Mouse (Mus musculus): ENCODE measurements at regions not wholly inside any gene's neighbourhood (a gene's known extent, or its start where the extent isn't known, plus 50 kb on each side); places are given as distances from the start of the nearest gene placed in this dataset.
"Not testable (repeated sequence)": the region's sequence is repeated elsewhere in the genome, so short reads cannot be mapped to it uniquely, and the experiment has no call there.

DNA sequence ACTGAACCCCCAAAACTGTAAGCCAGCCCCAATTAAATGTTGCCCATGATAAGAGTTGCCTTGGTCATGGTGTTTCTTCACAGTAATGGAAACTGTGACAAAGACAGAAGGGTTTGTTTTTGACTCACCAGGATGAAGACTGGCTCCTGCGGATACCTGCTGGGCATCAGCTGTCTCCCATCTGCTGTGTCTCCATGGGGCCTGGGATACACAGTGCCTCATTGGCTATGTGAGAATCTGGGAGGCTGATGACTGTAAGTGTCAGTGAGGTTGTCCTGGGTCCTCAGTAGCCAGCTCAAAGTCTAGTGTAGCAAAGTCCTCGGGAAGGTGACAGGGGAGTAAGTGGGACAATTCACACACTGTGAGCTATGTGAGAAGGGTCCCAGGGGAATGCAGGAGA is 139.5 kb upstream of the Sfswap start:
- H3K79me2 ChIP-seq (replicated peaks; ENCODE audit: control insufficient read depth, insufficient read depth, low read length), result no peaks in the 10 kb centered on the region
- WGBS, result 58% methylated on average over 2 of the region's 2 CpGs
- H3K36me3 ChIP-seq (ENCODE audit: control insufficient read depth, insufficient read depth, low read length), result no peaks in the 10 kb centered on the region
- no peak for DNase-seq
- H3K27me3 ChIP-seq (ENCODE audit: control insufficient read depth, insufficient read depth, low read length), result no peaks in the 10 kb centered on the region
- intact Hi-C loops (cut with DNase I), result no loop called here
- no peak overlapping the region for H3K4me3 ChIP-seq
- H3K4me1 ChIP-seq (ENCODE audit: control insufficient read depth, insufficient read depth, low read length), result no peaks in the 10 kb centered on the region
- H3K9ac ChIP-seq (ENCODE audit: low read depth, low read length), result no peak overlapping the region
- TF ChIP-seq EP300 (IDR thresholded peaks at IDR 0.05; ENCODE audit: insufficient read depth, low read depth, low read length), result no peak
- TF ChIP-seq CTCF (IDR thresholded peaks at IDR 0.05), result no peak
- no peak for TF ChIP-seq POLR2A (IDR thresholded peaks at IDR 0.05; ENCODE audit: insufficient read depth, low read depth, low read length)
- H3K27ac ChIP-seq, result no peak overlapping the region

DNA sequence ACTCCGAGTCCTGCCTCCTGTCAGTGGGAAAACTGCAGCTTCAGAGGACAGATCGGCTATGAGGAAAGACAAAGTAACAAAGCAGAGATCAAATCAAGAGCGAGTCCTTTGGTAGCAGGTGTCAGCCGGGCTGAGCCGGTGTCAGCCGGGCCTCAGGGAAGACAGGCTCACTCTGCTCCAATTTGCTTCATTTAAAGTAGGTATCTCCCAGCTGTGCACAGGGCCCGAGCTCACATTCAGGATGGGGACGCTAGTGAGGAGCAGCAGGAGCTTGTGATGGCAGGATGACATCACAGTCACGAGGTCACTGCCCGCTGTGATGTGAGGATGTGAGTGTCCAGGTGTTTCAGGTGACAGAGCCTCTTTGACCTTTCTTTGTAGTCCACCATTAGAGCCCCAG is 137.8 kb upstream of the Sfswap start:
- WGBS, result 70% methylated on average over 10 of the region's 10 CpGs
- intact Hi-C loops (cut with DNase I), result no loop called here
- no peak overlapping the region for H3K9ac ChIP-seq (ENCODE audit: low read depth, low read length)
- DNase-seq, result no peak
- no peaks in the 10 kb centered on the region for H3K27me3 ChIP-seq (ENCODE audit: control insufficient read depth, insufficient read depth, low read length)
- no peak overlapping the region for H3K27ac ChIP-seq
- H3K79me2 ChIP-seq (replicated peaks; ENCODE audit: control insufficient read depth, insufficient read depth, low read length), result no peaks in the 10 kb centered on the region
- TF ChIP-seq CTCF (IDR thresholded peaks at IDR 0.05), result no peak
- TF ChIP-seq POLR2A (IDR thresholded peaks at IDR 0.05; ENCODE audit: insufficient read depth, low read depth, low read length), result no peak
- no peak for TF ChIP-seq EP300 (IDR thresholded peaks at IDR 0.05; ENCODE audit: insufficient read depth, low read depth, low read length)
- no peak overlapping the region for H3K4me3 ChIP-seq
- H3K4me1 ChIP-seq (ENCODE audit: control insufficient read depth, insufficient read depth, low read length), result no peaks in the 10 kb centered on the region
- no peaks in the 10 kb centered on the region for H3K36me3 ChIP-seq (ENCODE audit: control insufficient read depth, insufficient read depth, low read length)

DNA sequence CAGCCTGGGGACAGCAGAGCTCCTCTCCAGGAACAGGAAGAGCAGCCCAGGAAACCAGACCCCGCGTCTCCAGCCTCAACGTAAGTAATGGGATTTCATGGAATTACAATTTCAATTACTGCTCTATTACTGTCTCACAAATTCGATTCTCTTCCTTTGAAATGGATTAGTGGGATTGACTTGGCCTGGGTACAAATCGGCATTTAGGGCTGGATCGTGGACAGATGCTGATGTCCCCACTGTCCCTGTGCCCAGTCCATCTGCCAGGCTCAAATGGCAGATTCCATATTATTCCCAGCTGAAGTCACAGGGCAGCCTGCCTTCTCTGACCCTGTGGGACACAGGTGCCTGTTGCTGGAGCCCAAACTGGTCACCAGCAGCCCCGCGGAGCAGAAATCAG is 136.0 kb upstream of the Sfswap start:
- Histone ChIP-seq H3K79me2 (replicated peaks; ENCODE audit: control insufficient read depth, insufficient read depth, low read length) (no peaks in the 10 kb centered on the region), H3K36me3 (ENCODE audit: control insufficient read depth, insufficient read depth, low read length) (no peaks in the 10 kb centered on the region), H3K4me3 (no peak overlapping the region), H3K27ac (no peak overlapping the region), H3K4me1 (ENCODE audit: control insufficient read depth, insufficient read depth, low read length) (no peaks in the 10 kb centered on the region), H3K27me3 (ENCODE audit: control insufficient read depth, insufficient read depth, low read length) (no peaks in the 10 kb centered on the region), H3K9ac (ENCODE audit: low read depth, low read length) (no peak overlapping the region)
- TF ChIP-seq POLR2A (IDR thresholded peaks at IDR 0.05; ENCODE audit: insufficient read depth, low read depth, low read length) (no peak), CTCF (IDR thresholded peaks at IDR 0.05) (no peak), EP300 (IDR thresholded peaks at IDR 0.05; ENCODE audit: insufficient read depth, low read depth, low read length) (no peak)
- intact Hi-C loops (cut with DNase I), result no loop called here
- WGBS, result 68% methylated on average over 8 of the region's 8 CpGs
- no peak for DNase-seq

DNA sequence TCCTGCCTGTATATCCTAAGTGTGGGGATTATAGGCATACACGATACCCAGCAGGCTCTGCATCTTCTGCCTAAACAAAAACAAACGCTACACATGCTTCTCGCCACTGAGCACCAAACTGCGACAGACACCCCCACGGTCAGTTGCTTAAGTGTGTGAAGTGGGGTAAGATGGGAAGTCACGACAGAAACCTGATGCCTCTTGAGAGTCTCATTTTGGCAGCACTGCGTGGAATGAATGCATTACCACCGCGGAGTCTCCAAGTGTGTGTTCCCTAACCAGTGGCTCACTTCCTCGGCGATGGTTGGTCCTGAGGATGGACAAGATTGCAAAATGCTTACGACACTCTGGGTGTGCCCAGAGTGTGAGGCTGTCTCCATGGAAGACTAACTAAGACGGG is 133.8 kb upstream of the Sfswap start:
- no peak for DNase-seq
- Histone ChIP-seq H3K4me1 (ENCODE audit: control insufficient read depth, insufficient read depth, low read length) (no peaks in the 10 kb centered on the region), H3K79me2 (replicated peaks; ENCODE audit: control insufficient read depth, insufficient read depth, low read length) (no peaks in the 10 kb centered on the region), H3K4me3 (no peak overlapping the region), H3K27me3 (ENCODE audit: control insufficient read depth, insufficient read depth, low read length) (no peaks in the 10 kb centered on the region), H3K27ac (no peak overlapping the region), H3K36me3 (ENCODE audit: control insufficient read depth, insufficient read depth, low read length) (no peaks in the 10 kb centered on the region), H3K9ac (ENCODE audit: low read depth, low read length) (no peak overlapping the region)
- TF ChIP-seq EP300 (IDR thresholded peaks at IDR 0.05; ENCODE audit: insufficient read depth, low read depth, low read length), result no peak
- no peak for TF ChIP-seq POLR2A (IDR thresholded peaks at IDR 0.05; ENCODE audit: insufficient read depth, low read depth, low read length)
- no peak for TF ChIP-seq CTCF (IDR thresholded peaks at IDR 0.05)
- 75% methylated on average over 13 of the region's 13 CpGs for WGBS
- intact Hi-C loops (cut with DNase I), result no loop called here

DNA sequence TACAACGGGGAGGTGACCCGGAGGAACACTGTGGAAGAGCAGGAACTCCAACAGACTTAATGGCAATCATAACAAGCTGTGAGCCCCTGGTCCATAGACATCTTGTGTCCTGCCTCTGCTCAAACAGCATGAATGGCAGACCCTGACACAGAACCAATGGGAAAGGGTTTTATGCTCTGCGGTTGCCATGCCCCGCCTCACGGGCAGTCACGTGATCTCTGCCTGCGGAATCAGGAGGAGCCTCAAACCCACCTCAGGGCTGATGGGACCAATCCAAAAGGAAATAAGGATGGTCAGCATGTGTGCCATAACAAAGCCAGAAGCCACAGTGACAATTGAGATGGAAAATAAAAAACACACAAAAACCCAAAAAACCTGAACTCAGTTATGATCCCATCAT is 120.2 kb upstream of the Sfswap start:
- Histone ChIP-seq H3K27me3 (ENCODE audit: control insufficient read depth, insufficient read depth, low read length) (no peaks in the 10 kb centered on the region), H3K9ac (ENCODE audit: low read depth, low read length) (no peak overlapping the region), H3K4me1 (ENCODE audit: control insufficient read depth, insufficient read depth, low read length) (no peaks in the 10 kb centered on the region), H3K36me3 (ENCODE audit: control insufficient read depth, insufficient read depth, low read length) (no peaks in the 10 kb centered on the region), H3K27ac (no peak overlapping the region), H3K79me2 (replicated peaks; ENCODE audit: control insufficient read depth, insufficient read depth, low read length) (no peaks in the 10 kb centered on the region), H3K4me3 (no peak overlapping the region)
- DNase-seq, result no peak
- 91% methylated on average over 7 of the region's 7 CpGs for WGBS
- intact Hi-C loops (cut with DNase I), result loop anchor here (10.0 kb wide), 2 partner anchors 126 to 316 kb away; no protein-coding TSS in a partner anchor
- TF ChIP-seq CTCF (IDR thresholded peaks at IDR 0.05), result no peak
- TF ChIP-seq POLR2A (IDR thresholded peaks at IDR 0.05; ENCODE audit: insufficient read depth, low read depth, low read length), result no peak
- no peak for TF ChIP-seq EP300 (IDR thresholded peaks at IDR 0.05; ENCODE audit: insufficient read depth, low read depth, low read length)

DNA sequence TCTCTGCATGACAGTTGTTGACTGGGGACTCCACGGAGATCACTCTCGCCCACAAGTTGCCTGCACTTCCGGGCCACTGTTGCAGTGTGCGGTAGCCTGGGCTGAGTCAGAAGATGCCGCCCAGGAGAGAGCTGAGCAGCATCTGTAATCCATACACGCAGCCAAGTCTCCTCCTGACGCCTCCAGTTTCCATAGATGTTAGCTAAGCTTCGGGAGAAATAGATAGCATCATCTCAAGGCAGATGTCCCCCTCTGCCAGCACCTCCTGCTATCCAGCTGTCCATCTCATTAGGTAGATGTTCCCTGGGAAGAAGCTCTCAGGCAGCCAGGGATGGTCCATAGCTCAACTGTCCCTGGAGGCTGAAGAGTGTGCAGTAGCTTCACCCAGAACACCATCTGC is 116.0 kb upstream of the Sfswap start:
- TF ChIP-seq POLR2A (IDR thresholded peaks at IDR 0.05; ENCODE audit: insufficient read depth, low read depth, low read length), result no peak
- TF ChIP-seq EP300 (IDR thresholded peaks at IDR 0.05; ENCODE audit: insufficient read depth, low read depth, low read length), result no peak
- TF ChIP-seq CTCF (IDR thresholded peaks at IDR 0.05), result no peak
- Histone ChIP-seq H3K27ac (no peak overlapping the region), H3K9ac (ENCODE audit: low read depth, low read length) (no peak overlapping the region), H3K79me2 (replicated peaks; ENCODE audit: control insufficient read depth, insufficient read depth, low read length) (no peaks in the 10 kb centered on the region), H3K4me1 (ENCODE audit: control insufficient read depth, insufficient read depth, low read length) (no peaks in the 10 kb centered on the region), H3K36me3 (ENCODE audit: control insufficient read depth, insufficient read depth, low read length) (no peaks in the 10 kb centered on the region), H3K27me3 (ENCODE audit: control insufficient read depth, insufficient read depth, low read length) (no peaks in the 10 kb centered on the region), H3K4me3 (no peak overlapping the region)
- WGBS, result 82% methylated on average over 8 of the region's 8 CpGs
- DNase-seq, result no peak
- intact Hi-C loops (cut with DNase I), result loop anchor here (10.0 kb wide), 2 partner anchors 130 to 320 kb away; no protein-coding TSS in a partner anchor

DNA sequence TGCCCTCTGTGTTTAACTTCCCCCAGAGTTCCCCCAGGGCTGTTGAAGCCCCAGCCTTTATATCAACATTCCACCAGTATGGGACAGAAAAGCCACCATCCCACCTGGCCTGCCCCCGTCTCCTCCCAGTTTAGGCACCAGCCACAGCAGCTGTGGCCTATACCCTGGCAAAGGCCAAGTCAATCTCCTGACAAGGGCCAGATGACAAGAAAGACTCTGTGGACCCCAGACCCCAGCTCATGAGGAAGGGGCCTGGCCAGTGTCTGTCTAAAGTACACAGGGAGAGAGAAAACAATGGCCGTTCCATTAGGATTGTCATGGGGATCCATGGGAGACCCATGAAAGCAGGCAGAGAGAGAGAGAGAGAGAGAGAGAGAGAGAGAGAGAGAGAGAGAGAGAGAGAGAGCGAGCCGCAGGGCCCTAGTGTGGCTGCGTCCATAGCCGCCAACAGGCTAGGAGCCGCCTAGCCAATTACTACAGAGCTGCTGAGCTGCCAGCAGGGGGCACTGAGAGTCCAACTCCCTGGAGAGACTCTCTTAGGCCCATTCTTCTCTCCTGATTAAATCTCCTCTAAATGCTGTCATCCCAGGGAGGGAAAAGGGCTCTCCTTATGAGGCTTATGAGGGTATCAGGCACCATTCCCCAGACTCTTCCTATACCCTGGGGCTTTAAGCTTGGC is 114.9 kb upstream of the Sfswap start:
- not testable (repeated sequence) for H3K36me3 ChIP-seq (ENCODE audit: control insufficient read depth, insufficient read depth, low read length); H3K79me2 ChIP-seq (replicated peaks; ENCODE audit: control insufficient read depth, insufficient read depth, low read length); H3K27ac ChIP-seq; H3K4me3 ChIP-seq; H3K9ac ChIP-seq (ENCODE audit: low read depth, low read length); H3K4me1 ChIP-seq (ENCODE audit: control insufficient read depth, insufficient read depth, low read length); DNase-seq; H3K27me3 ChIP-seq (ENCODE audit: control insufficient read depth, insufficient read depth, low read length)
- WGBS, result 60% methylated on average over 2 of the region's 7 CpGs
- intact Hi-C loops (cut with DNase I), result loop anchor here (10.0 kb wide), 2 partner anchors 131 to 321 kb away; no protein-coding TSS in a partner anchor

DNA sequence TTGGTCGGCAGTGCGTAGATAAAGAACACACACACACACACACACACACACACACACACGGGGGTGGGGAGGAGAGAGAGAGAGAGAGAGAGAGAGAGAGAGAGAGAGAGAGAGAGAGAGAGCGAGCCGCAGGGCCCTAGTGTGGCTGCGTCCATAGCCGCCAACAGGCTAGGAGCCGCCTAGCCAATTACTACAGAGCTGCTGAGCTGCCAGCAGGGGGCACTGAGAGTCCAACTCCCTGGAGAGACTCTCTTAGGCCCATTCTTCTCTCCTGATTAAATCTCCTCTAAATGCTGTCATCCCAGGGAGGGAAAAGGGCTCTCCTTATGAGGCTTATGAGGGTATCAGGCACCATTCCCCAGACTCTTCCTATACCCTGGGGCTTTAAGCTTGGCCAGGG is 114.3 kb upstream of the Sfswap start:
- H3K4me3 ChIP-seq; H3K9ac ChIP-seq (ENCODE audit: low read depth, low read length); H3K4me1 ChIP-seq (ENCODE audit: control insufficient read depth, insufficient read depth, low read length); H3K79me2 ChIP-seq (replicated peaks; ENCODE audit: control insufficient read depth, insufficient read depth, low read length); H3K27ac ChIP-seq; H3K36me3 ChIP-seq (ENCODE audit: control insufficient read depth, insufficient read depth, low read length); H3K27me3 ChIP-seq (ENCODE audit: control insufficient read depth, insufficient read depth, low read length); DNase-seq: not testable (repeated sequence)
- intact Hi-C loops (cut with DNase I), result loop anchor here (10.0 kb wide), 2 partner anchors 132 to 322 kb away; no protein-coding TSS in a partner anchor
- no CpG with 5 or more reads among the region's 8 CpGs for WGBS
